In the genomic region with DNA sequence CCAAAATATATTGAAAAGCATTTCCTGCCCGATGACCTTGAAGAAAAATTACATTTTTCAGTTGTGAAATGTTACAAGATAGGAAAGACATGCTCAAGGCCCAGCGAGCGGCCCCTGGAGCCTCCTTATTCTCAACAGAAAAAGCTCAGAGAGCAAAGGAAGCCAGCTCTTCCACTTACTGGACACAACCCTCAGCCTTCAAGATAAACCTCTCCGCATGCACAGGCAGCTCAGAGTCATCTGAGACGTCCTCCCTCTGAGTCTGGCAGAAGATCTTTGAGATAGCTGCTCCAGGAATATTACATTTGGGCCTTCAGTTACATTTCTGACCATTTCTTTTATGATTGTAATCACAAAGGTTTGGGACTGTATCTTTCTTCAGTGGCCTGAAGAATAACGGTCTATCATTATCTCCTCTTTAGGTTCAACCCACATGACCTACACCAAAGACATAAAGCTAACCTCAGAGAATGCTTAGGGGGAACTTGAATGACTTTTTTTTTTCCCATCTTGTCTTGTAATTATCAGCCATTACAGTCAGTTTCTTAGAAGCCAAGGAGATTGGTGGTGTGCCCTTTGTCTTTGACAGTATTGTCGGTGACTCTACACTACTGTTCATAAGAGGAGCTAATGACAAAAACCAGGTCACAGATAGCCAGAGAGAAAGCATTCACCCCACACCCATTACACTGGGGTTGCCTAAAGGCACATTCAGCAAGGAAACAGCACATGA, we compare ENCODE assay signal across 26 mouse cellular contexts. TPM values are rescaled to one million over a fixed set of nuclear protein-coding genes. Genes with fewer than 3 reads are reported as not detected.
DNase-seq lines count a peak whose midpoint lies in the region; ATAC-seq and TF ChIP-seq lines count a peak whose summit lies in the region.
"Had no signal": no experiment of that assay in that cellular context is flagged by ENCODE, and none has a peak within 500 bp of the region (broad histone marks: within the 10 kb centered on the region; RNA-seq: fewer than 3 reads in every experiment).

No protein-coding gene starts in this region.

- no peak overlapping the region for H3K9ac ChIP-seq in lung, postnatal 0 days (replicated peaks; ENCODE audit: low read depth)
- H3K9ac ChIP-seq: embryonic facial prominence, embryonic 13.5 days; forebrain, embryonic 13.5 days; hindbrain, embryonic 15.5 days; lung, embryonic 15.5 days; neural tube, embryonic 13.5 days had no signal

- no peak overlapping the region for H3K4me2 ChIP-seq in lung, postnatal 0 days (replicated peaks; ENCODE audit: low read depth, low read length)
- H3K4me2 ChIP-seq: embryonic facial prominence, embryonic 13.5 days; forebrain, embryonic 13.5 days; hindbrain, embryonic 15.5 days; lung, embryonic 15.5 days; neural tube, embryonic 13.5 days had no signal

- TF ChIP-seq EP300 in lung, postnatal 0 days (IDR thresholded peaks at IDR 0.05): no peak

- H3K27me3 ChIP-seq in kidney, adult 2 months (replicated peaks; ENCODE audit: control insufficient read depth, insufficient read depth, low read length): no peaks in the 10 kb centered on the region
- no peaks in the 10 kb centered on the region for H3K27me3 ChIP-seq in lung, postnatal 0 days (replicated peaks; ENCODE audit: insufficient read depth, low read length)
- H3K27me3 ChIP-seq: embryonic facial prominence, embryonic 13.5 days; forebrain, embryonic 13.5 days; hindbrain, embryonic 15.5 days; lung, embryonic 15.5 days; neural tube, embryonic 13.5 days; Patski had no signal

- H3K36me3 ChIP-seq in kidney, adult 2 months (ENCODE audit: control insufficient read depth, insufficient read depth, low read length): peaks cover 2% of the 10 kb centered on the region; the same call in 1 of the 2 replicates
- H3K36me3 ChIP-seq in lung, postnatal 0 days (ENCODE audit: insufficient read depth, low read length): no peaks in the 10 kb centered on the region
- H3K36me3 ChIP-seq: embryonic facial prominence, embryonic 13.5 days; heart, embryonic 10.5 days; hindbrain, embryonic 15.5 days; limb, embryonic 10.5 days; lung, embryonic 15.5 days; midbrain, embryonic 10.5 days; neural tube, embryonic 13.5 days had no signal

- 76% methylated on average over 7 of the region's 7 CpGs for WGBS in kidney, adult 2 months
- WGBS in lung, postnatal 0 days: 73% methylated on average over 7 of the region's 7 CpGs

- TF ChIP-seq POLR2A in kidney, adult 2 months (IDR thresholded peaks at IDR 0.05; ENCODE audit: low read depth, low read length): no peak

- no peak for TF ChIP-seq CTCF in kidney, adult 2 months (conservative IDR thresholded peaks at IDR 0.05; ENCODE audit: insufficient read depth, insufficient read length, low read depth, low read length)
- no peak for TF ChIP-seq CTCF in gastrocnemius, adult 2 months (IDR thresholded peaks at IDR 0.05)
- TF ChIP-seq CTCF in lung, postnatal 0 days (IDR thresholded peaks at IDR 0.05): no peak

- no peak for DNase-seq in kidney, adult 2 months
- DNase-seq in kidney, postnatal 25 days: no peak
- DNase-seq in ovary, adult 18-20 months (ENCODE audit: low spot score): peak; percentile 51
- no peak for DNase-seq in ovary, postnatal 14 days (ENCODE audit: low spot score)
- peak; percentile 50 for DNase-seq in testis, postnatal 10 days (ENCODE audit: low spot score)
- no peak for DNase-seq in gastrocnemius, adult 2 months
- no peak for DNase-seq in lung, postnatal 0 days (ENCODE audit: low spot score)
- DNase-seq: cerebellum, adult 2 months; cerebellum, postnatal 25 days; embryo, embryonic 11 days; lung, postnatal 4 days; thymus, postnatal 25 days had no signal

- H3K27ac ChIP-seq in kidney, adult 2 months (ENCODE audit: insufficient read depth, low read depth, low read length): peak overlapping the region; percentile 46
- no peak overlapping the region for H3K27ac ChIP-seq in gastrocnemius, adult 2 months
- no peak overlapping the region for H3K27ac ChIP-seq in lung, postnatal 0 days (ENCODE audit: low read length)
- H3K27ac ChIP-seq: embryonic facial prominence, embryonic 13.5 days; forebrain, embryonic 13.5 days; heart, embryonic 10.5 days; hindbrain, embryonic 15.5 days; layer of hippocampus, adult 2 months; limb, embryonic 10.5 days; lung, embryonic 15.5 days; midbrain, embryonic 10.5 days; neural tube, embryonic 13.5 days had no signal

- no peak overlapping the region for H3K4me3 ChIP-seq in kidney, adult 2 months (ENCODE audit: insufficient read depth, low read depth, low read length)
- no peak overlapping the region for H3K4me3 ChIP-seq in gastrocnemius, adult 2 months
- H3K4me3 ChIP-seq in lung, postnatal 0 days (ENCODE audit: low read depth, low read length): no peak overlapping the region
- H3K4me3 ChIP-seq: embryonic facial prominence, embryonic 13.5 days; erythroblast, embryonic 14.5 days; forebrain, embryonic 13.5 days; heart, embryonic 10.5 days; hindbrain, embryonic 15.5 days; layer of hippocampus, adult 2 months; limb, embryonic 10.5 days; lung, embryonic 15.5 days; midbrain, embryonic 10.5 days; myocyte; neural tube, embryonic 13.5 days had no signal

- intact Hi-C loops in gastrocnemius, adult 2 months (cut with DNase I): no loop called here

- no peaks in the 10 kb centered on the region for H3K9me3 ChIP-seq in lung, postnatal 0 days (ENCODE audit: low read length)
- H3K9me3 ChIP-seq: embryonic facial prominence, embryonic 13.5 days; forebrain, embryonic 13.5 days; heart, embryonic 10.5 days; hindbrain, embryonic 15.5 days; limb, embryonic 10.5 days; lung, embryonic 15.5 days; midbrain, embryonic 10.5 days; neural tube, embryonic 13.5 days had no signal

- ATAC-seq in common myeloid progenitor, adult 5-6 weeks (replicated peaks; ENCODE audit: low read depth, poor library complexity, severe bottlenecking): peak; percentile 52; the same call in 1 of the 2 replicates
- ATAC-seq in lung, postnatal 0 days: no peak
- ATAC-seq: forebrain, embryonic 13.5 days; midbrain, embryonic 16.5 days; Patski had no signal

- H3K4me1 ChIP-seq in kidney, adult 2 months (ENCODE audit: control insufficient read depth, insufficient read depth, low read length): no peaks in the 10 kb centered on the region
- H3K4me1 ChIP-seq in lung, postnatal 0 days (ENCODE audit: insufficient read depth, low read depth, low read length): no peaks in the 10 kb centered on the region
- H3K4me1 ChIP-seq: embryonic facial prominence, embryonic 13.5 days; forebrain, embryonic 13.5 days; heart, embryonic 10.5 days; hindbrain, embryonic 15.5 days; limb, embryonic 10.5 days; lung, embryonic 15.5 days; midbrain, embryonic 10.5 days; neural tube, embryonic 13.5 days had no signal

RNA-seq across cellular contexts. Expression of gene Papss2, which starts 58.2 kb away (rescaled TPM):
- polyA plus RNA-seq in kidney, adult 2 months (2012; rRNA removed): 129 and 168 TPM in 2 replicates
- total RNA-seq in common myeloid progenitor, adult 5-6 weeks (2017): 3.0 and 3.9 TPM in 2 replicates
- 1 to 10 TPM; 4.8 to 5.1 TPM for total RNA-seq in gastrocnemius, adult 2 months (2021)
- polyA plus RNA-seq in lung, postnatal 0 days (2015; fragmentation: Nextera tagmentation; extraction: Ambion mirVana): 2.9 and 3.9 TPM in 2 replicates

Comparison
In these comparisons a context has a peak if more than half of its experiments do, and no peak if none do; other contexts are left out.
1. DNase-seq: peak in ovary, adult 18-20 months (single experiment) and testis, postnatal 10 days (single experiment); none in kidney, adult 2 months (single experiment), kidney, postnatal 25 days (0 of 2), ovary, postnatal 14 days (single experiment), gastrocnemius, adult 2 months (single experiment) and lung, postnatal 0 days (single experiment).